Mouse (Mus musculus) embryo, embryonic 11 days (tissue): ENCODE measurements around the gene Psme2.

Experiments used
- DNase-seq: peaks from one replicate; pipeline ENCODE4 v3.0.0-alpha.2; 2015

Gene Psme2

DNA sequence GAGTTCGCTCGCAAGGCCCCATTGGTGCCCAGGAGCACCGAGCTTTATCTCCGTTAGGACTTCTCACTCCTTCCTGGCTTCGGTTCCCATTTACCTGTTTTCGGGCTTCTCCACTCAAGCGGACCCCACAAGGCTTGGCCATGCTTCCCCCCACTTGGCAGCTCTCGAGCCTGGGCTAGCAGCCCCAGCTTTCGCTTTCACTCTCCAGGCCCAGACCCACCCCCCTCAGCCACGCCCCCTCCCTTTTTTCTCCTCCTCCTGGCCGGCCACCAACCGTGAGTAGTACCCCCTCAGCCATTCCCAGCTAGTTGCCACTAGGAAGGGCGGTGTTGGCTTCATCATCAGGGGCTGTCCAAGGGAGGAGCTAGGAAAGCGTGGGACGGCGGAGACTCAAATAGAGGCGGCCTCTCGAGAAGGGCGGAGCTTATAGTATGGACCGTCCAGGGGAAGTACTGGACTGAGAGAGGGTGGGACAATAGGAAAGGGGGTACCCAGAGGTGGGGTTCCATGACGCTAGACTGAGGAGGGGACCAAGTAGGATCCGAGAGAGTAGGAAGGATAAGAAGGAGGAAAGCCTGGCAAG is at the start of gene Psme2:
Gene Psme2, minus strand, starts transcription at position 366 of the 583 bp plus-strand sequence.
- peak; percentile 97 for DNase-seq

GRCm38 (mm10) chr14:55637795-55638194 is 46.9 kb upstream of the Psme2 start, which contains the start of gene Gm49378:
Gm49378 (minus strand) TSS chr14:55637895.
- no peak for DNase-seq

GRCm38 (mm10) chr14:55635523-55636007 is 44.7 kb upstream of the Psme2 start, which contains the start of gene Ipo4:
Ipo4 (minus strand) TSS chr14:55635957.
- peak; percentile 95 for DNase-seq

GRCm38 (mm10) chr14:55634874-55635522 is 44.1 kb upstream of the Psme2 start:
- DNase-seq = no peak

- DNase-seq = peak; percentile 31
These were observed 38.4 kb upstream of the Psme2 start for GRCm38 (mm10) chr14:55629312-55629711.

- DNase-seq = no peak
These were observed 37.3 kb upstream of the Psme2 start for GRCm38 (mm10) chr14:55628077-55628827.

DNA sequence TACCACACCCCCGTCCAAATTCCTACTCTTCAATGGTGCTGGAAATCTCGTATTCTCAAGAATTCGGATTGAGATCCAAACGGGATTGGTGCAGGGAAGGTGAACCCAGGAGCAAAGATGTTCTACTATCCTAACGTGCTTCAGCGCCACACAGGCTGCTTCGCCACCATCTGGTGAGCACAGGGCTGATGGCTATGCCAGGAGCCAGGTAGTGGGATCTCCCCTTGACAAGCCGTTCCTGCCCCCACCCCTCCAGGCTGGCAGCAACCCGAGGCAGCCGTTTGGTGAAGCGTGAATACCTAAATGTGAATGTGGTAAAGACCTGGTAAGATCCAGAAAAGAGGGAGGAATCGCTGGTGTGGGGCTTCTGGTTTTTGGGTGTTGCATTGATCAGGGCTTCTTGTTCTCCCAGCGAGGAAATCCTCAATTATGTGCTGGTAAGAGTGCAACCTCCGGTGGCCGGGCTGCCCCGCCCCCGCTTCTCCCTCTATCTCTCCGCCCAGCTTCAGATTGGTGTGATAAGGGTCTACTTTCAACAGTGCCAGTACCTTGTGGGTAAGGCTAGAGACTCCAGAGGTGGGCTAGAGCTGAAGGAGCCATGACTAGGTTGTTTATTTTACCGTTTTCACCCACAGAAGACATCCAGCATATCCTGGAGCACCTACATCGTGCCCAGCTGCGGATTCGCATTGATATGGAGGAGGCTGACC is 27.7 kb upstream of the Psme2 start:
- no peak for DNase-seq

DNA sequence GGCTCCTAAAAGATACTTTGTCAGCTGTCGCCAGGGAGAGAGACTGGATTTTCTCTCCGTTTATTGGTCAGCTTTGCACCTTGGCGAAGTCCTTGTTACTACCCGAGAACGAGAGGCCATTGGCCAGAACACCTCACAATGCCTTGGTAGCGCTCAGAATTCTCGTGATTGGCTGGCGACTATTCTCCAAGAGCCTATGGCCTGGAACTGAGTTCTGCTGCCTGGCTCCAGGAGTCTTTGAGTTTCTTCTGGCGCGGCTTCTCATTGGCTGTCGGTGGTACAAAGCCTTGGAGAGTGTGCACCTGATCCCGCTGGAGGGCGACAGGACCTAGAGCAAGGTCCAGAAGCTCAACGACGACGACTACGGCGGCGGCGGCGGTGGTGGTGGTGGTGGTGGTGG is 26.9 kb upstream of the Psme2 start, which contains the start of gene Rec8:
Gene Rec8, plus strand, starts transcription at position 216 of the 400 bp plus-strand sequence.
- peak; percentile 79 for DNase-seq

DNA sequence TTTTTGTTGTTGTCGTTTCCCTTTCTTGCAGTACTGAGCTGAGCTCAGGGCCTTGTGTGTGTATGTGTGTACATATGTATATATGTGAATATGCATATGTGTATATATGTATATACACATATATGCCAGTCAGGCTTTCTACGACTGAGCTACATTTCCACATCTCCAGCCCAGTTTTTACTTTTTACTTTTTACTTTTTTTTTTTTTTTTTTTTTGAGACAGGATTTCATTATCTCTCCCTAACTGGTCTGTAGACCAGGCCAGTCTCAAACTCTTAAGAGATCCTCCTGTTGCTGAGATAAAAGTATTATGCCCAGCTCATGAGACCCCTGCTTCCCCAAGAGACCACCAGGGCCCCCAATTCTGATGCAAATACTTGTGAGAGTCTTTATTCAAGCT is 25.9 kb upstream of the Psme2 start:
- no peak for DNase-seq

DNA sequence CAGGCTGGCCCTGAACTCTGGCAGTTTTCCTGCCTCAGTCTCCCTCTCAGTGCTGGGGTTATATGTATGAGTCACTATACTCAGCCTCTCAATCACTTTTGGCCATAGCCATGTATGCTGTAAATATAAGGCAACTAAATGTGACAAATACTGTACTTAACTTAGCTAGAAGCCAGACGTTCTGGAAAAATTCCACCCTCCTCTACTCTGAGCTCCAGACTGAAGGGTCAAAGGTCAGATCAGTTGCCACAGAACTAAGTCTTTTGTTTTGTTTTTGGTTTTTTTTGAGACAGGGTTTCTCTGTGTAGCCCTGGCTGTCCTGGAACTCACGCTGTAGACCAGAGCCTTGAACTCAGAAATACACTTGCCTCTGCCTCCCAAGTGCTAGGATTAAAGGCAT is 25.0 kb upstream of the Psme2 start:
- DNase-seq = no peak

DNA sequence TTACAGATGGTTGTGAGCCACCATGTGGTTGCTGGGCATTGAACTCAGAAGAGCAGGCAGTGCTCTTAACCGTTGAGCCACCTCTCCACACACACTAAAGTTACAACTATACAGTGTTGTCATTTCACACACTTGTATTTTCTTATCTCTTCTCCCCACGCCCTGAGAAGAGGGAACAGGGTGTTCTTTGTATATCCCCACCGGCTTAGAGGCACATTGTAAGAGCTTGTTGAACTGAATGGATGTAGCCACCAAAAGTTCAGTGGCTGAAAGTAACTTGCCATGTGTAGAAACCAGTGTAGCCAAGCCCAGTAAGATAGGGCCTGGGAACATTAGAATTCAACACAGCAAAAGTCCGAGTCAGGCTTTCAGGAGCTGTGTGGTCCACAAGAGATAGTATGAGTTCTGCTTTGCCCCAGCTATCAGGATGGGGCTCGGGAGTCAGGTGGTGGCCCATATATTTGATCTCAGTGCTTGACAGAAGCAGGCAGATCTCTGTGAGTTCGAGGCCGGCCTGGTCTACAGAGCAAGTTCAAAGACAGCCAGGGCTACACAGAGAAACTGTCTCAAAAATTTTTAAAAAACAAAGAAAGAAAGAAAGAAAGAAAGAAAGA is 23.8 kb upstream of the Psme2 start:
- no peak for DNase-seq

GRCm38 (mm10) chr14:55613346-55613745 is 22.4 kb upstream of the Psme2 start:
- no peak for DNase-seq

DNA sequence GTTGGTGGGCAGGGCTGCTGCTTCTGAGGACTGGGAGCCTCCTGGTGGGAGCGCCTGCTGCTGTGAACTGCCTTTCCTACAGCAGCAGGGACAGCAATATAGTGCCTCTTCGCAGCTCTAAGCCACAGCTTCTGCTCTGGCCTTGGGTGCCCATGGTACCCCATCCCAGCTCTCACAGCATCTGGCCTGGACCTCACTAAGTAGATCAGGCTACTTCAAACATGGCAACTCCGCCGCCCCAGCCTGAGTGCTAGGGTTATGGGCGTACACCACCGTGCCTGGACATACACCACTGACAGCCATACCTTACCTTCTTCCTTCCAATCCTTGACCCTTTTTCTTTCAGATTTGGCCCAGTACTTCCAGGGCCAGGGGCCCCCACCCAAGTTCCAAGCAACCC is 17.4 kb upstream of the Psme2 start:
- DNase-seq = no peak

DNA sequence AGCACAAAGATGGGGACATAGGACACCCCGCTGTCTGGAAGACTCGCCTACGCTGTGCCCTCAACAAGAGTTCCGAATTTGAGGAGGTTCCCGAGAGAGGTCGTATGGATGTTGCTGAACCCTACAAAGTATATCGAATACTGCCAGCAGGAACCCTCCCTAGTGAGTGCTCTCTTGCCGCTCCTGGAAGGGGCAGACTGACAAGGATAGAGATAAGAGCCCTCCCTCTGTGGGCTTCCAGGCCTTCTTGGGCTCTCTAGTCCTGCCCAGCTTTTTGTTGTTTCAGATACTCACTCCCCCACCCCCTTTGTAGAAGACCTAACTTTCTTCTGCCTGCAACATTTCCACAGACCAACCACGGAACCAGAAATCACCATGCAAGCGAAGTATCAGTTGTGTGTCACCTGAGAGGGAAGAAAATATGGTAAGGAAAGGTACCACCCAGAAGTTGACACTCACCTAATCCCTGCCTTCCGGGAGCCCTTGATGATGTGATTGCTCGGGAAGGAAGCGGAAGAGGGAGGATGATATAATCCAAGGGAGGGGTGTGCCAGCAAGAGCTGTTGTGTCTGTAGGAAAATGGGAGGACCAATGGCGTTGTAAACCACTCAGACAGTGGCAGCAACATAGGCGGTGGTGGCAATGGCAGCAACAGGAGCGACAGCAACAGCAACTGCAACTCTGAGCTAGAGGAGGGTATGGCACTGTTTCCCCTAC is 15.0 kb upstream of the Psme2 start:
- DNase-seq = no peak

DNA sequence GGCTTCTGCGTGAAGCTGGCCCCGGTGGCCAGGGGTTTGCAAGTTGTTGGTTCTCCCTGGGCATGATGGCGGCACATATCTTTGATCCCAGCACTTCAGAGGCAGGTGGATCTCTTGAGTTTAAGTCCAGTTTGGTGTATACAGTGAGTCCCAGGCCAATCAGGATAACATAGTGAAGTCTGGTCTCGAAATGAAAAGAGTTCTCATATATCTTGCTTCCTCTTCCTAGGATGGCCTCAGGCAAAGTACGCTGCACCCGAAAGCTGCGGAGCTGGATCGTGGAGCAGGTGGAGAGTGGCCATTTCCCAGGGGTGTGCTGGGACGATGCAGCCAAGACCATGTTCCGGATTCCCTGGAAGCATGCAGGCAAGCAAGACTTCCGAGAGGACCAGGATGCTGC is 13.9 kb upstream of the Psme2 start:
- no peak for DNase-seq

DNA sequence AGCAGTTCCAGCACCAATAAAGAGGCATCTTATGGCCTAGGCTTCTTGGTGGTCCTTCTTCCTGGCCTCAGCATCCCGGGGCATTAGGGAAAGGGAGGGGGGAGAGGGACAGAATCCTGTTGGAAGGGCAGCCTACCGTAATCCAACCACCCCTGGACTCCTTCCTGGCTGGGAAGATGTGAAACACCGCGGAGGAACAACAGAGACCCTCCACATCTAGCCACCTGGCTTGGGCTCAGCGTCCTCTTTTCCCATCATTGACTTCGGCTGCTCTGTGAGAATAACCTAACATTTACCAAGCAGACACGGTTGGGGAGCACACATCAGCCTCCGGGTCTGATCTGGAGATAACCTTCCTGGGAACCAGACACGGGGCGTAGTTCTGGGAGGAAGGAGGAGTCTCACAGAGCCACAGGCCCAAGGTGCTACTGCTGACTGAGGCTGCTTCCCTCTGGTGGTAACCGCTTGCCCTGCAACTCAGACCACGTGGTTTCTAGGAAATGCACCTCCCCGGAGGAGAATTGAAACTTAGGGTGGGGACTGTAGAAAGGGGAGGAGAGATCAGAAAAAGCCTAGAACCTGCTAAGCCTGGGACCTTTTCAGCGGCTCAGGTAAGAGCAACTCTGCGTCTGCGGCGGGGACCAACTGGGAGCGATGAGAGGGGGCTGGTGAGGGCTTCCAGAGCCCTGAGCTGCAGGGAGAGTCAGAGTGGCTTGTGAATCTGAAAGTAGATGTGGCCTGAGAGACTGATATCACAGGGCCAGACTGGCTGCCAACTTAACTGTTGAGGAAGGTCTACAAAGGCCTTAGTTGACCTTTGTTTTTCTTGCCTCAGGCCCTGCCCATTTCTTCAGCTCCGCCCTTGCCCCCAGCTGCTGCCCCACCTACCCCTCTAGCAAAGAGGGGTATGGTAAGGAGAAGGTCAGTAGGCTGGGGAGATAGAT is 13.0 kb upstream of the Psme2 start:
- DNase-seq = peak; percentile 87

- DNase-seq = no peak
These were observed 12.3 kb upstream of the Psme2 start, which contains the start of gene Irf9 for GRCm38 (mm10) chr14:55603271-55603632. Irf9 (plus strand) TSS chr14:55603571.

GRCm38 (mm10) chr14:55598521-55599390 is 7.8 kb upstream of the Psme2 start:
- DNase-seq = no peak

DNA sequence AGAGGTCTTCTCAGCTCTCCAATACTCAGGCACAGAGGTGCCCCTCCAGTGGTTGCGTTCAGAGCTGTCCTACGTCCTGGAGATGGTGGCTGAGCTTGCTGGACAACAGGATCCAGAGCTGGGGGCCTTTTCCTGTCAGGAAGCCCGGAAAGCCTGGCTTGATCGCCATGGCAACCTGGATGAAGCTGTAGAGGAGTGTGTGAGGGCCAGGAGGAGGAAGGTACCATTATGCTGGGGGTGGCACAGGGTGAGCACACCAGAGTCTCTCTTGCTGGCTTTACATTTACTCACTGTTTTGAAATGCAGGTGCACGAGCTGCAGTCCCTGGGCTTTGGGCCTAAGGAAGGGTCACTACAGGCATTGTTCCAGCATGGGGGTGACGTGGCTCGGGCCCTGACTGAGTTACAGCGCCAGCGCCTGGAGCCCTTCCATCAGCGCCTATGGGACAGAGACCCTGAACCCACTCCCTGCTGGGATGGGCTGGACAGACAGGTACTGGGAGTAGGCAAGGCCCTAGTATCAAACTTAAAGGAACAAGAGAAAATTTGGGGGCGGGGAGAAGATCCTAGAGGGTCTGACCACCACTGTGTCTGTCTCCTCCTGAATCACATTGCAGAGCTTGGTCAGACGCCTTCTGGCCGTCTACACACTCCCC is 5.2 kb upstream of the Psme2 start:
- no peak for DNase-seq
